Mouse (Mus musculus) large intestine, adult 2 months (tissue): ENCODE measurements around the gene Epas1. TPM values are rescaled to one million over a fixed set of nuclear protein-coding genes. Genes with fewer than 3 reads are reported as not detected.

ENCODE experiments used
- DNase-seq: peaks from one replicate; pipeline ENCODE4 v3.0.0-alpha.2; 2012; ENCODE audit warnings: low read depth, low spot score
- WGBS: fragments of 180-500 bp; shearing (Covaris S2); methylation state at CpG from one replicate; pipeline ENCODE4 v1.1.7; 2018; 5-methylcytosine and 5-hydroxymethylcytosine counted together
- polyA plus RNA-seq: library from polyadenylated mRNA; depleted of rRNA; stranded (reverse); fragments of >200 nt; gene quantifications from 2 replicates; pipeline ENCODE4 v1.2.3, GENCODE M21; 2012

Gene Epas1
- polyA plus RNA-seq, 1 experiment: 17.6 TPM

GRCm38 (mm10) chr17:86754806-86755571, 1.5 kb downstream of the Epas1 start:
- DNase-seq: no peak

GRCm38 (mm10) chr17:86755581-86756195, 2.2 kb downstream of the Epas1 start:
- 33% methylated on average over 11 of the region's 11 CpGs for WGBS
- no peak for DNase-seq

More at GRCm38 (mm10) chr17:86754806-86755571, 1.5 kb downstream of the Epas1 start:
- WGBS: under 1% methylated on average over 52 of the region's 52 CpGs

GRCm38 (mm10) chr17:86757621-86758020, 4.1 kb downstream of the Epas1 start:
- no peak for DNase-seq
- WGBS: 63% methylated on average over 2 of the region's 2 CpGs

- 62% methylated on average over 5 of the region's 5 CpGs for WGBS
- DNase-seq: no peak
Measured at GRCm38 (mm10) chr17:86761859-86762258, 8.4 kb downstream of the Epas1 start.

- no peak for DNase-seq
- 29% methylated on average over 11 of the region's 11 CpGs for WGBS
Measured at GRCm38 (mm10) chr17:86762479-86763242, 9.2 kb downstream of the Epas1 start.

- DNase-seq: no peak
- WGBS: 55% methylated on average over 8 of the region's 8 CpGs
Measured at GRCm38 (mm10) chr17:86765762-86766404, 12.4 kb downstream of the Epas1 start.

GRCm38 (mm10) chr17:86766412-86766811, 12.9 kb downstream of the Epas1 start:
- 91% methylated on average over 4 of the region's 4 CpGs for WGBS
- no peak for DNase-seq

GRCm38 (mm10) chr17:86768596-86768995, 15.1 kb downstream of the Epas1 start:
- WGBS: 81% methylated on average over 7 of the region's 7 CpGs
- DNase-seq: no peak

- WGBS: 27% methylated on average over 16 of the region's 16 CpGs
- DNase-seq: no peak
Measured at GRCm38 (mm10) chr17:86769330-86770211, 16.1 kb downstream of the Epas1 start.

GRCm38 (mm10) chr17:86770848-86771247, 17.3 kb downstream of the Epas1 start:
- 60% methylated on average over 5 of the region's 5 CpGs for WGBS
- DNase-seq: no peak

GRCm38 (mm10) chr17:86772035-86772434, 18.5 kb downstream of the Epas1 start:
- no peak for DNase-seq
- 81% methylated on average over 11 of the region's 11 CpGs for WGBS

- WGBS: 88% methylated on average over 15 of the region's 15 CpGs
- no peak for DNase-seq
Measured at GRCm38 (mm10) chr17:86772929-86773588, 19.6 kb downstream of the Epas1 start.

GRCm38 (mm10) chr17:86776538-86776937, 23.0 kb downstream of the Epas1 start:
- DNase-seq: no peak
- 66% methylated on average over 12 of the region's 12 CpGs for WGBS

- WGBS: 91% methylated on average over 6 of the region's 6 CpGs
- DNase-seq: no peak
Measured at GRCm38 (mm10) chr17:86778147-86778546, 24.6 kb downstream of the Epas1 start.

GRCm38 (mm10) chr17:86779191-86780130, 26.0 kb downstream of the Epas1 start:
- DNase-seq: no peak
- 78% methylated on average over 15 of the region's 15 CpGs for WGBS

- 22% methylated on average over 6 of the region's 6 CpGs for WGBS
- DNase-seq: no peak
Measured at GRCm38 (mm10) chr17:86780708-86781318, 27.3 kb downstream of the Epas1 start.

GRCm38 (mm10) chr17:86781755-86782400, 28.4 kb downstream of the Epas1 start:
- WGBS: 43% methylated on average over 12 of the region's 12 CpGs
- no peak for DNase-seq
